Mouse (Mus musculus) heart, embryonic 13.5 days (tissue): ENCODE measurements at regions not wholly inside any gene's neighbourhood (a gene's known extent, or its start where the extent isn't known, plus 50 kb on each side); places are given as distances from the start of the nearest gene placed in this dataset.

Experiments
- ATAC-seq: fragments of 200-750 bp; cut with Nextera tagmentation; 2 replicates; pipeline ENCODE4 v1.8.0; 2017; ENCODE audit warnings: moderate TSS enrichment; ENCODE audit not compliant: insufficient number of reproducible peaks, low FRiP score, low TSS enrichment; ENCODE audit errors: extremely low read depth
- H3K27ac ChIP-seq: fragments of 300-500 bp; sonication (generic); replicated peaks from 2 replicates; pipeline ENCODE4 v1.5.1; 2015; ENCODE audit warnings: moderate library complexity, mild to moderate bottlenecking, inconsistent platforms
- H3K27me3 ChIP-seq: fragments of 300-500 bp; sonication (generic); replicated peaks from 2 replicates; pipeline ENCODE4 v1.6.1; 2015; ENCODE audit warnings: mild to moderate bottlenecking, inconsistent platforms
- H3K36me3 ChIP-seq: fragments of 300-500 bp; sonication (generic); 2 replicates; pipeline ENCODE4 v1.6.1; 2015; ENCODE audit warnings: mild to moderate bottlenecking, inconsistent platforms
- H3K4me1 ChIP-seq: fragments of 300-500 bp; sonication (generic); 2 replicates; pipeline ENCODE4 v1.6.1; 2015; ENCODE audit warnings: inconsistent platforms
- H3K4me2 ChIP-seq: fragments of 300-500 bp; sonication (generic); 2 replicates; pipeline ENCODE4 v1.6.1; 2015; ENCODE audit warnings: inconsistent platforms, mild to moderate bottlenecking, moderate library complexity
- H3K4me3 ChIP-seq: fragments of 300-500 bp; sonication (generic); 2 replicates; pipeline ENCODE4 v1.5.1; 2015; ENCODE audit warnings: moderate library complexity, mild to moderate bottlenecking, inconsistent platforms
- H3K9ac ChIP-seq: fragments of 300-500 bp; sonication (generic); 2 replicates; pipeline ENCODE4 v1.6.1; 2015; ENCODE audit warnings: inconsistent platforms, mild to moderate bottlenecking, moderate library complexity
- H3K9me3 ChIP-seq: fragments of 300-500 bp; sonication (generic); 2 replicates; pipeline ENCODE4 v1.6.1; 2016; ENCODE audit warnings: inconsistent platforms
- WGBS: fragments of 180-500 bp; shearing (Covaris S2); methylation state at CpG from one replicate; pipeline ENCODE4 v1.1.7; 2015; ENCODE audit warnings: mixed read lengths; 5-methylcytosine and 5-hydroxymethylcytosine counted together

- no peak for ATAC-seq
- 50% methylated on average over 11 of the region's 11 CpGs for WGBS
- Histone ChIP-seq H3K36me3 (no peaks in the 10 kb centered on the region), H3K4me3 (no peak overlapping the region), H3K27ac (no peak overlapping the region), H3K4me1 (peaks cover 7% of the 10 kb centered on the region; the same call in 1 of the 2 replicates), H3K27me3 (no peaks in the 10 kb centered on the region), H3K9me3 (no peaks in the 10 kb centered on the region), H3K9ac (no peak overlapping the region), H3K4me2 (no peak overlapping the region)
Observed at GRCm38 (mm10) chr12:35313191-35313925, 221.5 kb downstream of the Ahr start.

GRCm38 (mm10) chr12:35308537-35308936 is 226.3 kb downstream of the Ahr start:
- H3K36me3 ChIP-seq: no peaks in the 10 kb centered on the region
- no peak for ATAC-seq
- H3K4me1 ChIP-seq: peaks cover 7% of the 10 kb centered on the region; the same call in 1 of the 2 replicates
- H3K9me3 ChIP-seq: no peaks in the 10 kb centered on the region
- no peak overlapping the region for H3K27ac ChIP-seq
- no peaks in the 10 kb centered on the region for H3K27me3 ChIP-seq
- no peak overlapping the region for H3K4me3 ChIP-seq
- no peak overlapping the region for H3K4me2 ChIP-seq
- H3K9ac ChIP-seq: no peak overlapping the region

GRCm38 (mm10) chr12:35303764-35304717 is 230.8 kb downstream of the Ahr start:
- H3K27ac ChIP-seq: no peak overlapping the region
- H3K36me3 ChIP-seq: no peaks in the 10 kb centered on the region
- no peaks in the 10 kb centered on the region for H3K27me3 ChIP-seq
- H3K9ac ChIP-seq: no peak overlapping the region
- ATAC-seq: no peak
- 72% methylated on average over 3 of the region's 3 CpGs for WGBS
- no peak overlapping the region for H3K4me2 ChIP-seq
- H3K4me1 ChIP-seq: no peaks in the 10 kb centered on the region
- no peaks in the 10 kb centered on the region for H3K9me3 ChIP-seq
- no peak overlapping the region for H3K4me3 ChIP-seq

GRCm38 (mm10) chr12:35303188-35303587 is 231.7 kb downstream of the Ahr start:
- WGBS: 65% methylated on average over 2 of the region's 2 CpGs
- Histone ChIP-seq H3K4me1 (no peaks in the 10 kb centered on the region), H3K36me3 (no peaks in the 10 kb centered on the region), H3K9ac (no peak overlapping the region), H3K9me3 (no peaks in the 10 kb centered on the region), H3K27me3 (no peaks in the 10 kb centered on the region), H3K4me3 (no peak overlapping the region), H3K4me2 (no peak overlapping the region), H3K27ac (no peak overlapping the region)
- ATAC-seq: no peak

- Histone ChIP-seq H3K36me3 (no peaks in the 10 kb centered on the region), H3K27ac (no peak overlapping the region), H3K4me1 (no peaks in the 10 kb centered on the region), H3K9ac (no peak overlapping the region), H3K9me3 (no peaks in the 10 kb centered on the region), H3K27me3 (no peaks in the 10 kb centered on the region), H3K4me2 (no peak overlapping the region), H3K4me3 (no peak overlapping the region)
- ATAC-seq: no peak
- WGBS: 78% methylated on average over 1 of the region's 1 CpGs
Observed at GRCm38 (mm10) chr12:35294668-35295067, 240.2 kb downstream of the Ahr start.

GRCm38 (mm10) chr12:35293566-35293965 is 241.3 kb downstream of the Ahr start:
- no peaks in the 10 kb centered on the region for H3K27me3 ChIP-seq
- H3K9me3 ChIP-seq: no peaks in the 10 kb centered on the region
- H3K4me1 ChIP-seq: no peaks in the 10 kb centered on the region
- no peak overlapping the region for H3K9ac ChIP-seq
- H3K4me2 ChIP-seq: no peak overlapping the region
- 74% methylated on average over 2 of the region's 2 CpGs for WGBS
- no peak overlapping the region for H3K4me3 ChIP-seq
- no peak for ATAC-seq
- no peaks in the 10 kb centered on the region for H3K36me3 ChIP-seq
- H3K27ac ChIP-seq: no peak overlapping the region

GRCm38 (mm10) chr12:35291941-35292341 is 242.9 kb downstream of the Ahr start:
- no peaks in the 10 kb centered on the region for H3K27me3 ChIP-seq
- H3K9me3 ChIP-seq: no peaks in the 10 kb centered on the region

GRCm38 (mm10) chr12:35287974-35288373 is 241.0 kb downstream of the Snx13 start:
- Histone ChIP-seq H3K36me3 (no peaks in the 10 kb centered on the region), H3K27ac (no peak overlapping the region), H3K4me2 (no peak overlapping the region), H3K9ac (no peak overlapping the region), H3K4me1 (no peaks in the 10 kb centered on the region; the same call in 1 of the 2 replicates), H3K9me3 (no peaks in the 10 kb centered on the region), H3K27me3 (no peaks in the 10 kb centered on the region), H3K4me3 (no peak overlapping the region)
- no peak for ATAC-seq
- WGBS: 55% methylated on average over 2 of the region's 2 CpGs

More at GRCm38 (mm10) chr12:35291941-35292341, 242.9 kb downstream of the Ahr start:
- no peak overlapping the region for H3K27ac ChIP-seq
- no peaks in the 10 kb centered on the region for H3K4me1 ChIP-seq
- ATAC-seq: no peak
- WGBS: 69% methylated on average over 6 of the region's 6 CpGs
- no peak overlapping the region for H3K4me2 ChIP-seq
- H3K9ac ChIP-seq: no peak overlapping the region
- no peaks in the 10 kb centered on the region for H3K36me3 ChIP-seq
- H3K4me3 ChIP-seq: no peak overlapping the region

- WGBS: 72% methylated on average over 3 of the region's 3 CpGs
- Histone ChIP-seq H3K27me3 (no peaks in the 10 kb centered on the region), H3K36me3 (no peaks in the 10 kb centered on the region), H3K27ac (no peak overlapping the region), H3K4me2 (no peak overlapping the region), H3K9me3 (no peaks in the 10 kb centered on the region), H3K4me1 (no peaks in the 10 kb centered on the region; the same call in 1 of the 2 replicates), H3K9ac (no peak overlapping the region), H3K4me3 (no peak overlapping the region)
- ATAC-seq: no peak
Observed at GRCm38 (mm10) chr12:35287570-35287969, 240.6 kb downstream of the Snx13 start.

- Histone ChIP-seq H3K4me1 (no peaks in the 10 kb centered on the region; the same call in 1 of the 2 replicates), H3K36me3 (no peaks in the 10 kb centered on the region), H3K9ac (no peak overlapping the region), H3K4me3 (no peak overlapping the region), H3K27ac (no peak overlapping the region), H3K4me2 (no peak overlapping the region), H3K9me3 (no peaks in the 10 kb centered on the region), H3K27me3 (no peaks in the 10 kb centered on the region)
- no peak for ATAC-seq
- 78% methylated on average over 3 of the region's 3 CpGs for WGBS
Observed at GRCm38 (mm10) chr12:35286974-35287553, 240.1 kb downstream of the Snx13 start.

GRCm38 (mm10) chr12:35284345-35284744 is 237.4 kb downstream of the Snx13 start:
- WGBS: 44% methylated on average over 2 of the region's 2 CpGs
- Histone ChIP-seq H3K36me3 (no peaks in the 10 kb centered on the region), H3K4me1 (no peaks in the 10 kb centered on the region; the same call in 1 of the 2 replicates), H3K4me2 (no peak overlapping the region), H3K4me3 (no peak overlapping the region), H3K9ac (no peak overlapping the region), H3K27me3 (no peaks in the 10 kb centered on the region), H3K27ac (no peak overlapping the region), H3K9me3 (no peaks in the 10 kb centered on the region)
- no peak for ATAC-seq
